Mouse (Mus musculus) ES-Bruce4 (cell line): ENCODE measurements at regions not wholly inside any gene's neighbourhood (a gene's known extent, or its start where the extent isn't known, plus 50 kb on each side); places are given as distances from the start of the nearest gene placed in this dataset.
"Not testable (repeated sequence)": the region's sequence is repeated elsewhere in the genome, so short reads cannot be mapped to it uniquely, and the experiment has no call there.

Experiments
- H3K27ac ChIP-seq: 2 replicates; pipeline ENCODE4 v1.5.1; 2012; ENCODE audit warnings: low read length, inconsistent platforms; ENCODE audit not compliant: insufficient read depth
- H3K27me3 ChIP-seq: 2 replicates; pipeline ENCODE4 v1.6.1; 2012; ENCODE audit warnings: mild to moderate bottlenecking, low read length, inconsistent platforms; ENCODE audit not compliant: control insufficient read depth, poor library complexity, insufficient read depth, severe bottlenecking
- H3K36me3 ChIP-seq: 2 replicates; pipeline ENCODE4 v1.6.1; 2012; ENCODE audit warnings: inconsistent platforms, mild to moderate bottlenecking, low read length, moderate library complexity; ENCODE audit not compliant: control insufficient read depth, poor library complexity, insufficient read depth, severe bottlenecking
- H3K4me1 ChIP-seq: one replicate; pipeline ENCODE4 v1.8.1; 2011; ENCODE audit warnings: low read length; ENCODE audit not compliant: control insufficient read depth, insufficient read depth
- H3K4me3 ChIP-seq: 2 replicates; pipeline ENCODE4 v1.5.1; 2011; ENCODE audit warnings: low read depth, mild to moderate bottlenecking, low read length
- H3K9ac ChIP-seq: 2 replicates; pipeline ENCODE4 v1.6.1; 2012; ENCODE audit warnings: low read depth, mild to moderate bottlenecking, inconsistent platforms; ENCODE audit not compliant: poor library complexity, severe bottlenecking
- H3K9me3 ChIP-seq: replicated peaks from 2 replicates; pipeline ENCODE4 v1.6.1; 2012; ENCODE audit warnings: mild to moderate bottlenecking, low read length, inconsistent platforms; ENCODE audit not compliant: control insufficient read depth, poor library complexity, insufficient read depth, severe bottlenecking
- CTCF ChIP-seq: IDR thresholded peaks from one replicate; pipeline ENCODE4 v1.8.1; 2011; ENCODE audit warnings: low read depth, low read length
- EP300 ChIP-seq: IDR thresholded peaks from 2 replicates; pipeline ENCODE4 v1.6.1; 2011; ENCODE audit warnings: low read depth, low read length; ENCODE audit not compliant: insufficient read depth
- POLR2A ChIP-seq: IDR thresholded peaks from one replicate; pipeline ENCODE4 v1.8.1; 2011; ENCODE audit warnings: low read length; ENCODE audit not compliant: insufficient read depth

GRCm38 (mm10) chr4:10723341-10723740, 151.0 kb upstream of the 2610301B20Rik start:
- Histone ChIP-seq H3K27me3 (no peaks in the 10 kb centered on the region), H3K36me3 (no peaks in the 10 kb centered on the region), H3K4me3 (no peak overlapping the region), H3K4me1 (no peaks in the 10 kb centered on the region), H3K9me3 (no peaks in the 10 kb centered on the region), H3K27ac (no peak overlapping the region), H3K9ac (no peak overlapping the region)
- no peak for TF ChIP-seq POLR2A
- TF ChIP-seq CTCF = no peak
- TF ChIP-seq EP300 = no peak

- Histone ChIP-seq H3K9ac (no peak overlapping the region), H3K4me1 (no peaks in the 10 kb centered on the region), H3K9me3 (no peaks in the 10 kb centered on the region), H3K27me3 (no peaks in the 10 kb centered on the region), H3K4me3 (no peak overlapping the region), H3K27ac (no peak overlapping the region), H3K36me3 (no peaks in the 10 kb centered on the region)
- no peak for TF ChIP-seq POLR2A
- TF ChIP-seq CTCF = no peak
- no peak for TF ChIP-seq EP300
Measured at GRCm38 (mm10) chr4:10727894-10728293, 146.4 kb upstream of the 2610301B20Rik start.

- H3K4me1 ChIP-seq = peaks cover 3% of the 10 kb centered on the region
- no peak overlapping the region for H3K9ac ChIP-seq
- H3K9me3 ChIP-seq = no peaks in the 10 kb centered on the region
- H3K27ac ChIP-seq = no peak overlapping the region
- H3K36me3 ChIP-seq = no peaks in the 10 kb centered on the region
- no peaks in the 10 kb centered on the region; the same call in 1 of the 2 replicates for H3K27me3 ChIP-seq
- H3K4me3 ChIP-seq = no peak overlapping the region
- TF ChIP-seq EP300 = no peak
- no peak for TF ChIP-seq CTCF
- TF ChIP-seq POLR2A = no peak
Measured at GRCm38 (mm10) chr4:10745207-10745606, 129.1 kb upstream of the 2610301B20Rik start.

GRCm38 (mm10) chr4:10748816-10749215, 125.5 kb upstream of the 2610301B20Rik start:
- Histone ChIP-seq H3K36me3 (no peaks in the 10 kb centered on the region), H3K27me3 (no peaks in the 10 kb centered on the region), H3K9ac (no peak overlapping the region), H3K9me3 (no peaks in the 10 kb centered on the region), H3K4me1 (peaks cover 5% of the 10 kb centered on the region), H3K27ac (no peak overlapping the region), H3K4me3 (peak overlapping the region; percentile 19)
- TF ChIP-seq POLR2A (no peak), EP300 (no peak), CTCF (no peak)

- not testable (repeated sequence) for H3K9ac ChIP-seq, H3K27me3 ChIP-seq, H3K36me3 ChIP-seq, H3K4me1 ChIP-seq, H3K9me3 ChIP-seq, H3K4me3 ChIP-seq
- H3K27ac ChIP-seq = peak overlapping the region; percentile 11; the same call in 1 of the 2 replicates
Measured at GRCm38 (mm10) chr4:10750377-10751062, 123.8 kb upstream of the 2610301B20Rik start.

GRCm38 (mm10) chr4:10753176-10753575, 121.1 kb upstream of the 2610301B20Rik start:
- Histone ChIP-seq H3K27me3 (no peaks in the 10 kb centered on the region; the same call in 1 of the 2 replicates), H3K9me3 (no peaks in the 10 kb centered on the region), H3K4me3 (no peak overlapping the region), H3K9ac (no peak overlapping the region), H3K4me1 (peaks cover 5% of the 10 kb centered on the region), H3K27ac (no peak overlapping the region), H3K36me3 (no peaks in the 10 kb centered on the region)
- TF ChIP-seq POLR2A (no peak), CTCF (no peak), EP300 (no peak)
